Mouse (Mus musculus) embryonic facial prominence, embryonic 12.5 days (tissue): Measurements from ENCODE around the gene Speg. TPM values are rescaled to one million over a fixed set of nuclear protein-coding genes. Genes with fewer than 3 reads are reported as not detected.

Experiments
- ATAC-seq: fragments of 200-750 bp; cut with Nextera tagmentation; 2 replicates; pipeline ENCODE4 v1.8.0; 2017; ENCODE audit not compliant: insufficient number of reproducible peaks, insufficient read depth, low FRiP score, low TSS enrichment
- H3K27ac ChIP-seq: fragments of 300-500 bp; sonication (generic); 2 replicates; pipeline ENCODE4 v1.5.1; 2016; ENCODE audit warnings: mild to moderate bottlenecking
- H3K27me3 ChIP-seq: fragments of 300-500 bp; sonication (generic); 2 replicates; pipeline ENCODE4 v1.6.1; 2016; ENCODE audit warnings: mild to moderate bottlenecking, moderate library complexity
- H3K36me3 ChIP-seq: fragments of 300-500 bp; sonication (generic); 2 replicates; pipeline ENCODE4 v1.6.1; 2016; ENCODE audit warnings: mild to moderate bottlenecking
- H3K4me1 ChIP-seq: fragments of 300-500 bp; sonication (generic); 2 replicates; pipeline ENCODE4 v1.6.1; 2016
- H3K4me2 ChIP-seq: fragments of 300-500 bp; sonication (generic); replicated peaks from 2 replicates; pipeline ENCODE4 v1.6.1; 2016; ENCODE audit warnings: mild to moderate bottlenecking, moderate library complexity
- H3K4me3 ChIP-seq: fragments of 300-500 bp; sonication (generic); 2 replicates; pipeline ENCODE4 v1.5.1; 2016; ENCODE audit warnings: mild to moderate bottlenecking
- H3K9ac ChIP-seq: fragments of 300-500 bp; sonication (generic); 2 replicates; pipeline ENCODE4 v1.6.1; 2016; ENCODE audit warnings: mild to moderate bottlenecking, moderate library complexity
- H3K9me3 ChIP-seq: fragments of 300-500 bp; sonication (generic); 2 replicates; pipeline ENCODE4 v1.6.1; 2016; ENCODE audit warnings: mild to moderate bottlenecking, moderate library complexity
- WGBS: fragments of 180-500 bp; shearing (Covaris S2); methylation state at CpG from one replicate; pipeline ENCODE4 v1.1.7; 2016; 5-methylcytosine and 5-hydroxymethylcytosine counted together
- polyA plus RNA-seq: library from polyadenylated mRNA; unstranded; fragments of >200 nt; fragmentation: Nextera tagmentation; extraction: Ambion mirVana; gene quantifications from 2 replicates; pipeline ENCODE4 v1.2.1, GENCODE M21; 2016

The Speg gene
- polyA plus RNA-seq, 1 experiment from 2014 or later = 26.7 TPM

DNA sequence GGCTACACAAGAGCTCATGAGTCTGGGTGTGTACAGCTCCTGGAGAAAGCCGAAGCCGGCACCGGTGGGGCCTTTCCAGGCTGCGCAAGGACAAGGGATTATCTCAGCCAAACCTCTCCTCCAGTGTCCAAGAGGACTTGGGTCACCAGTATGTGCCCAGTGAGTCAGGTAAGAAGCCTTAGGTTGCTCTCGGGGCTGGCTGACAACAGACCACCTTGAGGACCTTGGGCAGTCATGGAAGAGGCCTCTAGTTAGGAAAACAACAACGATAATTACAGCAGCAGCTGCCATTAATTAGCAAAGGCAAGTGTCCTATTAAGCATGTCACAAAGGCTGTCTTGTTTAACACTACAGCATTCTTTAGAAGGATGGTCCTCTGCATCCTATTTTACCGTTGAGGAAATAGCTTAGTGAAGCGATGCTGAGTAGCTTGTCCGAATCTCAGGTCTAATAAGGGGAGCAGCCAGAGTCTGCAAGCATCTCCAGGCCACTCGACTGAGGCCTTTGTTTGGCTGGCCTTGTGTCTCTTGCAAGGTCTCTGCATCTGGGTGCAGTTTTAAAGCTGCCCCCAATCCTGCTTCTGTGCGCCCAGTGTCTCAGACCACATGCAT, 48.8 kb downstream of the Speg start:
- no peak overlapping the region for H3K9ac ChIP-seq
- peaks cover 46% of the 10 kb centered on the region for H3K27me3 ChIP-seq
- H3K4me1 ChIP-seq = peaks cover 24% of the 10 kb centered on the region
- ATAC-seq = 0 out of 2 replicates have a peak, but pooled peaks have one; percentile 24
- no peaks in the 10 kb centered on the region for H3K9me3 ChIP-seq
- WGBS = 27% methylated on average over 11 of the region's 11 CpGs
- no peak overlapping the region for H3K4me2 ChIP-seq
- no peaks in the 10 kb centered on the region for H3K36me3 ChIP-seq
- no peak overlapping the region for H3K4me3 ChIP-seq
- H3K27ac ChIP-seq = no peak overlapping the region

DNA sequence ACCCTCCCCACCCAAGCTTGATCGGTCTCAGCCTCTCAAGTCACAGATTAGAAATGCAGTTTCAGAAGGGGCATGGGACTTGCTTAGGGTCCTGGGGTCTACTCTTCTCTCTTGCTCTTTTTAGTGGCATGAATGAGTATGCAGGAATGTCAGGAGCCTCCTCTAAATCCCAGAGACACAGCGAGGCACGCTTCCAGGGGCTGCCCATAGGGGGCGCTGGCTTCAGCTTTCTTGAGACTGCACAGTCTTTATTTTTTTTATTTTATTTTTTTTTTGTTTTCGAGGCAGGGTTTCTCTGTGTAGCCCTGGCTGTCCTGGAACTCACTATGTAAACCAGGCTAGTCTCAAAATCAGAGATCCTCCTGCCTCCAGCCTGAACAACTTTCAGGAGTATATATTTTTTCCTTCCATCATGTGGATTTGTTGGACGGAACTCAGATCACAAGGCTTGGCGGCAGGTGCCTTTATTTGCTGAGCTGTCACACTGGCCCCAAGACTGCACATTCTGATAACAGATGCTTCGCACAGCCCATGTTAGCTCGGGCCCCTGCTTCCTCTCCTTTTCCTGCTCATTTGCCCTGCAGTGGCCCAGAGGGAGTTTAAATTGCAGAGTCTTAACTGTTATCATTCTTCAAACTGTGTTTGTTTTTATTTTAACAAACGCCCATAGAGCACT, 50.8 kb downstream of the Speg start:
- Histone ChIP-seq H3K4me1 (peaks cover 24% of the 10 kb centered on the region), H3K9ac (no peak overlapping the region), H3K36me3 (no peaks in the 10 kb centered on the region), H3K27me3 (peaks cover 45% of the 10 kb centered on the region), H3K27ac (no peak overlapping the region), H3K9me3 (no peaks in the 10 kb centered on the region), H3K4me2 (no peak overlapping the region), H3K4me3 (no peak overlapping the region)
- 29% methylated on average over 10 of the region's 10 CpGs for WGBS
- ATAC-seq = no peak

DNA sequence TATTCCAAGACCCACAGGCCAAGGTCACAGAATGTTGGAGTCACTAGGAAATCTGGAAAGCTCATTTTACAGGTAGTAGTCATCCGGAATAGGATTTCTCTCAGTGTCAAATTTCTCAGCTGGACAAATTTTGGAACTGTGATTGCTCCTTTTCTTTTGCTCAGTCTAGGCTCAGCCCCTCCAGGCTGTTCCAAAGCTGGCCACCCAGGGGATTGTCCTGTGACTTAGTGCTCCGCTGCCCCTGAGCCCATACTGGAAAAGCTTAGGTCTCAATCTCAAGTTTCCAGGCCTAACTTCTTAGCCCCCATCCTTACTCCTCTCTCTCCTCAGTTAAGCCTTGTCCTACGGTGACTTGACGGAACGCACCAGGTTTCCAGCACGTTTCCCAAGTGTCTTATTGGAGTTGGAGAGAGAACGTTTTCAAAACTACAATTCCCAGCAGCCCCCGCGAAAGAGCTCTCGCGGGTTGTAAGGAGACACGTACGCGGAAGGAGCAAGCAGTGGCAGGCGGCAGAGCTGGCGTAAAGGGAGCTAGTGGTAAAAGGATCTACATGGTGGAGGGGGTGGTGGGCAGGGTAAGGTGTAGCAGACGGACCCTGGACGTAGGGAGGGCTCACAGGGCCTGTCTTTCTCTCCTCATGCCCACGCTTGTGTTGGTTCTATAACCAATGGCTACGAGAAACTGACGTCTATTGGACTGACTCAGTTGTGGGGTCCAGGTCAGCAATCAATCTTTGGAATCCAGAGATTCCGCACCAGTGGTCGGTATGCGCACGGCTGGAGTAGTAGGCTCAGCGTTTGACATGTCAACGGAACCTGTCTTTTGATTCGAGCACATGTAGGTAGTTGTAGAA, 60.6 kb downstream of the Speg start, which contains the start of gene Gmppa:
TSS of gene Gmppa (plus strand) at position 456 of the 854 bp plus-strand sequence.
- peak within 1 kb of the TSS; percentile 52 for H3K9ac ChIP-seq
- H3K4me1 ChIP-seq = peaks cover 14% of the 10 kb centered on the region
- H3K27me3 ChIP-seq = 0 out of 2 replicates have a peak, but pooled peaks cover 3% of the 10 kb centered on the region
- peak; percentile 81 for ATAC-seq
- no peaks in the 10 kb centered on the region for H3K36me3 ChIP-seq
- H3K9me3 ChIP-seq = no peaks in the 10 kb centered on the region
- peak within 1 kb of the TSS; percentile 56 for H3K27ac ChIP-seq
- WGBS = 4% methylated on average over 28 of the region's 28 CpGs
- H3K4me3 ChIP-seq = peak within 1 kb of the TSS; percentile 56
- H3K4me2 ChIP-seq = peak within 1 kb of the TSS; percentile 67

DNA sequence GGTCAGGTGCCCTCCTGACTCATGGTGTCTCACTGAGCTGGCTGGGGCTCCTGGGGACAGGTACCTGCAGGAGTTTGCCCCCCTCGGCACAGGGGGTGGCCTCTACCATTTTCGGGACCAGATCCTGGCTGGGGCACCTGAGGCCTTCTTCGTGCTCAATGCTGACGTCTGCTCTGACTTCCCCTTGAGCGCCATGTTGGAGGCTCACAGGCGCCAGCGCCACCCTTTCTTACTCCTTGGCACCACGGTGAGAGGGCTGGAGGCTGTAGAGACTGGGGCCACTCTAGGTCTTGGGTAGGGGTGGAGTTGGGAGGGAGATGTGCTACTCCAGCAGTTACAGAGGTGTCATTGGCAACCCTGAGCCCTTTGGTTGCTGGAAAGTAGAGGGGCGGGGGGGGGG, 63.7 kb downstream of the Speg start:
- peaks cover 24% of the 10 kb centered on the region for H3K4me1 ChIP-seq
- WGBS = 88% methylated on average over 8 of the region's 9 CpGs
- no peak overlapping the region for H3K27ac ChIP-seq
- H3K4me2 ChIP-seq = no peak overlapping the region
- H3K9ac ChIP-seq = no peak overlapping the region
- no peak for ATAC-seq
- H3K36me3 ChIP-seq = no peaks in the 10 kb centered on the region
- H3K27me3 ChIP-seq = no peaks in the 10 kb centered on the region
- no peaks in the 10 kb centered on the region for H3K9me3 ChIP-seq
- no peak overlapping the region for H3K4me3 ChIP-seq

DNA sequence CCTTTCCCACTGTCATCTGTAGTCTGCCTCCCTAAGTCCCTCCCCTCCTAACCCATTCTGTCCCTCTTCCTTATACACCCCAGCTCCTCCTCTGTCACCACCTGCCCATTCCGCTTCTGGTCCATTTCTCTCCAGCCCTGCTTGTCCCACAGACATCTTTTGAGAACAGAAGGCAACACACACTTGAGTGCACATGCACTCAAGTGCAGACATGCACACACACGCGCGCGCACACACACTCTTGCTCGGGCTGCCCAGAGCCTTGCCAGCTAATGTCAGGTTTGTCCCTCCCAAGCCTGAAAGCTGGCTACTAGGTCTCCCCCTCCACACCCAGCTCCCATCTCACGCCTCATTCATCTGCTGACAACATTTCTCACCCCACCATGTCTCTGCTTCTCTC, 65.6 kb downstream of the Speg start:
- WGBS = 93% methylated on average over 7 of the region's 7 CpGs
- H3K36me3 ChIP-seq = no peaks in the 10 kb centered on the region
- peaks cover 40% of the 10 kb centered on the region for H3K4me1 ChIP-seq

DNA sequence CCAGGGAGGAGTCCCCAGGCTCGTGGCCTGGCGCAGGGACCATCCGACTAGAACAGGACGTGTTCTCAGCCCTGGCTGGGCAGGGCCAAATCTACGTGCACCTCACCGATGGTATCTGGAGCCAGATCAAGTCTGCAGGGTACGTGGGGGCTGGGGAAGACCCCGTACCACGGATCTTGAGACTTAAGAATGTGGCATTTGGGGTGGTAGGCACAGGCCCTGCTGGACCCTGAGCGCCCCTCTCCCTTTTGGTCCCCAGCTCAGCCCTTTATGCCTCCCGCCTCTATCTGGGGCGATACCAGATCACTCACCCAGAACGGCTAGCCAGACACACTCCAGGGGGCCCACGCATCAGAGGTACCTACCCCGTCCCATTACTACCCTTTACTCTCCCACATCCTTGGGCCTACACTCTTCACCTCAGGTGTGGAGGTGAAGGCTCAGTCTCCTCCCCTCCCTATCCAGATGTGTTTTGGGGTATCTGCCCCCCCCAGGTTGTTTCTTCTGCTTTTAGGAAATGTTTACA, 66.4 kb downstream of the Speg start:
- H3K27me3 ChIP-seq = peaks cover 18% of the 10 kb centered on the region
- no peak overlapping the region for H3K9ac ChIP-seq
- H3K4me3 ChIP-seq = no peak overlapping the region
- no peak overlapping the region for H3K4me2 ChIP-seq
- no peak overlapping the region for H3K27ac ChIP-seq
- 84% methylated on average over 15 of the region's 15 CpGs for WGBS
- no peaks in the 10 kb centered on the region for H3K36me3 ChIP-seq
- ATAC-seq = no peak
- peaks cover 43% of the 10 kb centered on the region for H3K4me1 ChIP-seq
- no peaks in the 10 kb centered on the region for H3K9me3 ChIP-seq

More for the DNA sequence above, 65.6 kb downstream of the Speg start:
- peaks cover 14% of the 10 kb centered on the region for H3K27me3 ChIP-seq
- H3K9me3 ChIP-seq = no peaks in the 10 kb centered on the region
- H3K4me3 ChIP-seq = no peak overlapping the region
- H3K27ac ChIP-seq = no peak overlapping the region
- no peak for ATAC-seq
- no peak overlapping the region for H3K9ac ChIP-seq
- H3K4me2 ChIP-seq = no peak overlapping the region

DNA sequence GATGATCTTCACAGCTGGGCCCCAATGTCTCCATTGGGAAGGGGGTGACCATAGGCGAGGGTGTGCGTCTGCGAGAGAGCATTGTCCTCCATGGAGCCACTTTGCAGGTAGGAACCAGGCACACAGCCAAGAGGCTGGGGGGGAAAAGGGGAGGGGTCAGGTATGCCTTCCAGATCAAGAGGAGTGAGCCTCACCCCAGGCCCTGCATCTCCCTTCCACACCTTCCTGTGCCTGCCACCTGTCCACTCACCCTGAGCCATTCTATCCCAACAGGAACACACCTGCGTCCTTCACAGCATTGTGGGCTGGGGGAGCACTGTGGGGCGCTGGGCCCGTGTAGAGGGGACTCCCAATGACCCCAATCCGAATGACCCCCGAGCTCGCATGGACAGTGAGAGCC, 67.1 kb downstream of the Speg start:
- peaks cover 25% of the 10 kb centered on the region for H3K27me3 ChIP-seq
- ATAC-seq = no peak
- no peaks in the 10 kb centered on the region for H3K9me3 ChIP-seq
- no peak overlapping the region for H3K9ac ChIP-seq
- H3K27ac ChIP-seq = no peak overlapping the region
- no peak overlapping the region for H3K4me2 ChIP-seq
- H3K4me3 ChIP-seq = no peak overlapping the region
- WGBS = 77% methylated on average over 9 of the region's 9 CpGs
- H3K36me3 ChIP-seq = no peaks in the 10 kb centered on the region
- peaks cover 43% of the 10 kb centered on the region for H3K4me1 ChIP-seq

DNA sequence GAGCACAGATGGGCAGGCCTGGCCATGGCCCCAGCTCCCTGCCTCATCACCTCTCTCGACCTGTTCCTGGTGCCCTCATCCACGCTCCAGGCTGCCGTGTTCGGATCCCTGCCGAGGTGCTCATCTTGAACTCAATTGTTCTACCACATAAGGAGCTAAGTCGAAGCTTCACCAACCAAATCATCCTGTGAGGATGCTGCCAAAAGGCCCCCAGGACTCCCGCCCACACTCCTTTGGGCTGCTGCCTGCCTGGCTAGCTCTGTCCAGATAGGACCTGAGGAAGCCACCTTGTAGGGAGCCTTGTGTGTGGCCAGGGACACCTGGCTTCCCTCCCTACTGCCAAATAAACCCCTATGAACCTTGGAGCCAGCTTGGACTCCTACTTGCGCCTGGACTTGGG, 67.7 kb downstream of the Speg start:
- H3K9ac ChIP-seq = no peak overlapping the region
- H3K27ac ChIP-seq = no peak overlapping the region

DNA sequence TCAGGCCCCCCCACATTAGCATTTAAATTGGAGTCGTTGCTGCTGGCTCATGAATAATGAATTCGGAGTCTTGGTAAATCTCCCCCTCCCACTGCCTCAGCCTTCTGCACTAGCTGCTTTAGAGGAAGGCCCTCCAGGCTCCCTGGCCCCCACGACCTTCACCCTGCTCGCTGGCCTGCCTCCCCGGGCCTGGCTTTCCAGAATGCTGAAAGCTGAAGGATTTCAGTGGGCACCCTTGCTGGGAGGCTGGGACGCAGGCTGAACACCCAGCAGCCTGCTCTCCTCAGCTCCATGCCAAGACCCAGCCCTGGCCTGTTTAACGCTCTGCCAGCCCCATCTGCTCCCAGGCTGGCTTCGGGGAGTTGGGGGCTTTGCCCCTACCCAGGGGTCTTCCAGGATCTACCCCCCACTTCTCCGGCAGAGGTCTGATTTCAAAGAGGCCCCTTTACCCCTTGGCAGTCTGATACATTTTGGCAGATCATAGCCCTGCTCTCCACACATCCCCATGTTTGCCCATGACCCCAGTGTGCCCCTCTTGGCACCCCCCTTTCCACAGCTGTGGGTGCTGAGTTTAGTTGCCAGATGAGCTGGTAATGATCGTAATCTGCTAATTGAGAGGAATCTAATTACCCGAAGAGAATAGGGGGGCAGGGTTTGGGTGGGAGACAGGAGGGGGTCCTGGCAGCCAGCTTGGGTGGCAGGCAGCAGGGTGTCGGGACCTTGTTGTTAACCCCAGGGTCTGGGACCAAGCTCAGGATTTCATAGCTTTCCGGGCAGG, 68.3 kb downstream of the Speg start:
- Histone ChIP-seq H3K36me3 (no peaks in the 10 kb centered on the region), H3K4me1 (peaks cover 54% of the 10 kb centered on the region), H3K9ac (no peak overlapping the region; the same call in 1 of the 2 replicates), H3K9me3 (no peaks in the 10 kb centered on the region), H3K27me3 (peaks cover 37% of the 10 kb centered on the region), H3K4me3 (no peak overlapping the region), H3K27ac (peak overlapping the region; percentile 20; the same call in 1 of the 2 replicates), H3K4me2 (0 out of 2 replicates have a peak overlapping the region, but pooled peaks have one; percentile 2)
- ATAC-seq = no peak
- 18% methylated on average over 13 of the region's 13 CpGs for WGBS

More for the DNA sequence above, 67.7 kb downstream of the Speg start:
- no peaks in the 10 kb centered on the region for H3K9me3 ChIP-seq
- no peak overlapping the region for H3K4me2 ChIP-seq
- no peak for ATAC-seq
- H3K4me1 ChIP-seq = peaks cover 49% of the 10 kb centered on the region
- 53% methylated on average over 8 of the region's 8 CpGs for WGBS
- peaks cover 31% of the 10 kb centered on the region for H3K27me3 ChIP-seq
- no peak overlapping the region for H3K4me3 ChIP-seq
- H3K36me3 ChIP-seq = no peaks in the 10 kb centered on the region

DNA sequence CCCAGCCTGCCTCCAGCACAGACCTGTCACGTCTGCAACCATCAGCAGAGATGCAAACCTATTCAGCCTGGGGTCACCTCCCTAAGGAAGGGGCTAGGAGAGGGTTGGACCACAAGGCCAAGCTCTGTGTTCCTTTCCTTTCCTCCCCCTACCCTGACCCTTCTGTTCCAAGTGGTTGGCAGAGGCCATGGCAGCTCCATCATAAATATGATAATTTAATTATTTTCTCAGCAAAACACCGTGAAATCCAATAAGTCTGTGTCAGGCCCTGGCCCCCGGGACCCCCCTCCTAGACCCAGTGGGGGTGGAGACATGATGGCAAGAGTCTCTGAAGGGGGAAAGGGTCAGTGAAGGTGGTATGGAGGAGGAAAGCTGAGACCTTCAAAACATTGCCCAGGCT, 69.1 kb downstream of the Speg start:
- Histone ChIP-seq H3K9me3 (no peaks in the 10 kb centered on the region), H3K27me3 (peaks cover 45% of the 10 kb centered on the region), H3K36me3 (no peaks in the 10 kb centered on the region), H3K9ac (no peak overlapping the region), H3K4me3 (no peak overlapping the region), H3K4me2 (no peak overlapping the region), H3K27ac (no peak overlapping the region), H3K4me1 (peaks cover 61% of the 10 kb centered on the region)
- 22% methylated on average over 3 of the region's 3 CpGs for WGBS
- ATAC-seq = no peak
